Mouse (Mus musculus) lung, adult 2 months (tissue): ENCODE data around the gene Mdm2. TPM values are rescaled to one million over a fixed set of nuclear protein-coding genes. Genes with fewer than 3 reads are reported as not detected.

Experiments
- DNase-seq: peaks from one replicate; pipeline ENCODE4 v3.0.0; 2022
- H3K4me1 ChIP-seq: fragments of 200-500 bp; 2 replicates; pipeline ENCODE4 v1.6.1; 2011; ENCODE audit warnings: low read length; ENCODE audit not compliant: control insufficient read depth, insufficient read depth
- H3K4me3 ChIP-seq: fragments of 200-500 bp; replicated peaks from 2 replicates; pipeline ENCODE3; 2011; ENCODE audit warnings: low read depth, mild to moderate bottlenecking, control low read depth, low read length; ENCODE audit errors: extremely low read depth
- CTCF ChIP-seq: fragments of 200-500 bp; IDR thresholded peaks from 2 replicates; pipeline ENCODE4 v1.5.1; 2011; ENCODE audit warnings: mild to moderate bottlenecking, low read length, control low read depth; ENCODE audit not compliant: insufficient read depth
- POLR2A ChIP-seq: fragments of 200-500 bp; IDR thresholded peaks from 2 replicates; pipeline ENCODE4 v1.6.1; 2011; ENCODE audit warnings: low read depth, mild to moderate bottlenecking, control low read depth, low read length, borderline replicate concordance; ENCODE audit errors: extremely low read depth
- WGBS: fragments of 180-500 bp; shearing (Covaris S2); methylation state at CpG from one replicate; pipeline ENCODE4 v1.1.7; 2018; 5-methylcytosine and 5-hydroxymethylcytosine counted together
- polyA plus RNA-seq: library from polyadenylated mRNA; depleted of rRNA; stranded (reverse); fragments of >200 nt; gene quantifications from 2 replicates; pipeline ENCODE4 v1.2.3, GENCODE M21; 2012

Gene Mdm2
- polyA plus RNA-seq, 1 experiment = 39.7 TPM

DNA sequence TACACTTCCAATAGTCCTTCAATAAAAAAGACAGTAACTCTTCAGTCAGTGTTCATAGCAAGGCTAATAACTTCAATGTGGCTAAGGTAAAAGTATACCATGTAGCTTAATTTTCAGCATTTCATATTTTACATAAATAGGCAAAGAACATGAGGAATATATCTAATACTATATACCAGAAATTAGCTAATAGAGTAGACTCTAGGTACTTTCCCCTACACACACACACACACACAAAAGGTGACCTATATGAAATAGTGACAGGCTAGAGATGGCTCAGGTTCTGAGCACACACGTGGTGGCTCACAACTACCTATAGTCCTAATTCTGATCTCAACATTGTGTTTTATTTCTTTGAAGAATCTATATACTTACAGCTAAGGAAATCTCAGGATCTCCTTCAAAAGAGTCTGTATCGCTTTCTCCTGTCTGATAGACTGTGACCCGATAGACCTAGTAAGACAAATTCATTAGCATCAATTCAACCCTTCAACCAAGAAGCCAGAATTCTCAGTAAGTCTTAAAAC is 19.7 kb downstream of the Mdm2 start:
- Histone ChIP-seq H3K4me3 (no peak overlapping the region), H3K4me1 (no peaks in the 10 kb centered on the region)
- no peak for TF ChIP-seq POLR2A
- no peak for TF ChIP-seq CTCF
- WGBS = 85% methylated on average over 3 of the region's 3 CpGs
- DNase-seq = no peak

DNA sequence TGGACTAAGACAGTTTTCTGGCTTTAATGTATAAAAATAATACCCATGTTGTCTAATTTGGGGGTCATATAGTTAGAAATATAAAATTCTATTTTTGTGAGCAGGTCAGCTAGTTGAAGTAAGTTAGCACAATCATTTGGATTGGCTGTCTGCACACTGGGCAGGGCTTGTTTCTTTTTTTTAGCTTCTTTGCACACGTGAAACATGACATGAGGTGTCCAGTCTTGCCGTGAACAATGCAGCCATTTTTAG is 20.5 kb downstream of the Mdm2 start:
- 81% methylated on average over 2 of the region's 2 CpGs for WGBS
- no peak for DNase-seq

DNA sequence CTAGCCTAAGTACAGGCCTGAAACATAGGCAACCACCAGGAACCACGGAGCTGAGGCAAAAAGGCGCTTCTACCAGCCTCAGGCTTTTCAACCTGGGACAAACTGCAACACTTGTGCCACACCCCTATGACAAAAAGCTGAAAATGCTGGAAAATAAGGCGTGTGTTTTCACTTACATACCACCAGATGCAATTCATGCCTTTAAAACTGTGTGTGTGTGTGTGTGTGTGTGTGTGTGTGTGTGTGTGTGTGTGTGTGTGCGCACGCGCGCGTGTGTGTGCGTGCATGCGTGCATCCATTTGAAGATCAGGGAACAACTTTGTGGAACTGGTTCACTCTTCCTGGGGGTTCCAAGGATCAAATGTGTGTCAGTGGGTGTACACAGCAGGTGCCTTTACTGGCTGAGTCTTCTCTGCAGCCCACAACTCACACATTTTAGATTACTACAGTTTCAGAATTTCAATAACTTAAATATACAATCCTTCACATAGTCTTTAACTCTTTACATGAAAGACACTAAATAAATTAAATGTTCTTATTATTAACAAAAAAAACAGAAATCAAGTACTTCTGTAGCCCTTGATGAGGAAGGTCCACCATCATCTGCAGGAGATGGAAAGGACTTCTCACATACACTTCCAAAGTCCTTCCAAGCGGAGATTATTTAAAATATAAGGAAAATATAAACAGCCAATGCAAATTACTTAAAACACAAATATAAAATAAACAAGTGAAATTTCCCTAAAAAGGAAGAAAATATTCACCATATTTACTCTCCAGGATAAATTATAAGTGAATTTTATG is 21.1 kb downstream of the Mdm2 start:
- Histone ChIP-seq H3K4me1 (no peaks in the 10 kb centered on the region), H3K4me3 (no peak overlapping the region)
- no peak for DNase-seq
- no peak for TF ChIP-seq POLR2A
- TF ChIP-seq CTCF = no peak
- WGBS = 94% methylated on average over 11 of the region's 11 CpGs

More for the DNA sequence above, 20.5 kb downstream of the Mdm2 start:
- TF ChIP-seq CTCF = no peak
- no peak for TF ChIP-seq POLR2A
- H3K4me1 ChIP-seq = no peaks in the 10 kb centered on the region
- H3K4me3 ChIP-seq = no peak overlapping the region

DNA sequence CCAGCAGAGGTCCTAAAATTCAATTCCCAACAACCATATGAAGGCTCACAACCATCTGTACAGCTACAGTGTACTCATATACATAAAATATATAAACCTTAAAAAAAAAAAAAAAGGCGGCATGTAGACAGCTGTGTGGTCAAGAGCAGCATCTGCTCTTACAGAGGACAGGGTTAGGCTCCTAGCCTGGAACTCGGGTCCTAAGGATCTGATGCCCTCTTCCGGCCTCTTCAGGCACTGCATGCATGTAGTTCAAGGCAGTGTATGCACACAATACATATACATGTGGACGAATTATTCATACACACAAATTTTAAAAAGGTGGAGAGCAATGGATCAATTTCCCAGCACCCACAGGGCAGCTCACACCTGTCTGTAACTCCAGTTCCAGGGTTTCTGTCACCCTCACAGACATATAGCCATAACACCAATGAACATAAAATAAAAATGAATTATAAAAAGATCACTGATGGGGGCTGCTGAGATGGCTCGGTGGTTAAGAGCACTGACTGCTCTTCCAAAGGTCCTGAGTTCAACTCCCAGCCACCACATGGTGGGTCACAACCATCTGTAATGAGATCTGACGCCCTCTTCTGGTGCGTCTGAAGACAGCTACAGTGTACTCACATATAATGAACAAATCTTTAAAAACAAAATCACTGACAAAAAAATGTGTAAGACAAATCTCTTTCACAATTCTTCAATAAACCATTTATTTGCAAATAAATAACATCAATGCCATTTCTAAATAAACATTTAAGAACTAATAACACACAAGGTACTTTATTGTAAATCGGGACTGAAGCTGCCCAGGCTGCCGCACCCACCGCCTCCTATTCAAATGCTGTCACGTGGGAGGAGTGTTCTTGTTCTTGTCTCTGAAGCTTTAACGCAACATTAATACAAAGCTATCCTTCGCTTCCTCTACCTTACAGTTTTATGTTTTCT is 22.1 kb downstream of the Mdm2 start:
- no peak for DNase-seq
- 79% methylated on average over 13 of the region's 13 CpGs for WGBS
- Histone ChIP-seq H3K4me1 (no peaks in the 10 kb centered on the region), H3K4me3 (no peak overlapping the region)
- TF ChIP-seq CTCF (peak; percentile 61), POLR2A (no peak)

DNA sequence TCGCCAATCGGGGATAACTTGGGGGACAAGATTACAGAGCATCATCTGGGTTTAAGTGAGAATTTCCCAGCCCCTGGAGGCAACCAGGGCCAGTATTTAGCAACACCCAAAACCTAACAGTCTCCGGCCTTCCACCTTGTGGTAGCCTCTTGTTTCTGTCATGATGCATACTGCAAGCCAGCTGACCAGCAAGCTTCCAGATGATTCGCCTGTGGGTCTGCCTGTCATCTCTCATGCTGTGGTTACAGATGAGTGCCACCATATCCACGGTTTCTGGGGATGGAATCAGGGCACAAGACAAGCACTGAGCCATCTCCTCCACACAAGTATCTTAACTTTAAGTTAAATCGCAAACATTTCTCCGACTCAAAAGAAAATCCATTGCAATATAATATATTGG is 23.0 kb downstream of the Mdm2 start:
- Histone ChIP-seq H3K4me1 (no peaks in the 10 kb centered on the region), H3K4me3 (no peak overlapping the region)
- TF ChIP-seq POLR2A = no peak
- no peak for TF ChIP-seq CTCF
- WGBS = 89% methylated on average over 7 of the region's 7 CpGs
- DNase-seq = no peak

DNA sequence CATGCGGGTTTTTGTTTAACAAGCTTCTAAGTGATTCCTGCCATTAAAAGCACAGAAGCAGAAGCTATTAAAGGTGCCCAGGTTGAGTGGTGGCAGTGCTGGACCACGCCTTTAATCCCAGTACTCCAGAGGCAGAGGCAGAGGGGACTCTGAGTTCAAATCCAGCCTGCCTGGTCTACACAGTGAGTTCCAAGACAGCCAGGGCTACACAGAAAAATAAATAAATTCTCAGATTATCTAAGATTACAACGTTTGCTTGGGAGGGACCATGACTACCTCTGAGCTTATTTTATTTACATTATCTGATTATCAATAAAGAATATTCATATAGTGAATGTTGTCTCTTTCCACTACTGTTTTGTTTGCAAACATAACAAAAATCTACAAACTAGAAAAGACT is 23.5 kb downstream of the Mdm2 start:
- 58% methylated on average over 3 of the region's 3 CpGs for WGBS
- Histone ChIP-seq H3K4me1 (no peaks in the 10 kb centered on the region), H3K4me3 (no peak overlapping the region)
- TF ChIP-seq POLR2A = no peak
- no peak for TF ChIP-seq CTCF
- no peak for DNase-seq

DNA sequence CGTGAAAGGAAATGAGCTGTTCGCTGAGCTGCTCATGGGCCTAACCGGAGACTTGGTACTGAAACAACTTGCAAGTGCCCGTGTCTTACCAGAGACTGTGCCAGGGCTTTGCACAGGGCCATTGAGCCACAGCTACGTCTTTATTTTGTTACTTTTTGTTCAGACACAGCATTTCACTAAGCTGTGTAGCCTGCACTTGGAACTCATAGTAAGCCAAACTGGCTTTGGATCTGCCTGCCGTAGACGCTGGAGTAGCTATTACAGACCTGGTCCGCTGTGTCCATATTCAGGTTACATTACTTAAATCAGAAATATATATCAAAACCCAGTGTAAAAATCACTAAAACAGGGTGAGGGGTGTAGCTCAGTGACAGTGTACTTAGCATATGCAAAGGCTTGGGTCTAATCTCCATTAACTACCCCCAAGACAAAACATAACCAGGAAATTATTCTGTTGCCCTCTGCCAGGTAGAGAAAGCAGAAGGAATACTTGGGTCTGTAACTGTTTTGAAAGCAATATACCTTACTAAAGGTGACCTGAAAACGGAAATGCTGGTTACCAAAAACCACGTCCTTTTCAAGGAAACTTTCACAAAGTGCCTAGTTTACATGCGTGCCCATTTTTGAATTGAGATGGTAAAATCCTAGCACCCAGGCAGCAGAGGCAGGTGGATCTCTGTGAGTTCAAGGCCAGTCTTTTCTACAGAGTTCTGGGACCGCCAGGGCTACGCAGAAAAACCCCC is 24.5 kb downstream of the Mdm2 start:
- H3K4me3 ChIP-seq = no peak overlapping the region
- 92% methylated on average over 13 of the region's 13 CpGs for WGBS
- TF ChIP-seq CTCF (no peak), POLR2A (no peak)
- DNase-seq = no peak
- H3K4me1 ChIP-seq = no peaks in the 10 kb centered on the region

DNA sequence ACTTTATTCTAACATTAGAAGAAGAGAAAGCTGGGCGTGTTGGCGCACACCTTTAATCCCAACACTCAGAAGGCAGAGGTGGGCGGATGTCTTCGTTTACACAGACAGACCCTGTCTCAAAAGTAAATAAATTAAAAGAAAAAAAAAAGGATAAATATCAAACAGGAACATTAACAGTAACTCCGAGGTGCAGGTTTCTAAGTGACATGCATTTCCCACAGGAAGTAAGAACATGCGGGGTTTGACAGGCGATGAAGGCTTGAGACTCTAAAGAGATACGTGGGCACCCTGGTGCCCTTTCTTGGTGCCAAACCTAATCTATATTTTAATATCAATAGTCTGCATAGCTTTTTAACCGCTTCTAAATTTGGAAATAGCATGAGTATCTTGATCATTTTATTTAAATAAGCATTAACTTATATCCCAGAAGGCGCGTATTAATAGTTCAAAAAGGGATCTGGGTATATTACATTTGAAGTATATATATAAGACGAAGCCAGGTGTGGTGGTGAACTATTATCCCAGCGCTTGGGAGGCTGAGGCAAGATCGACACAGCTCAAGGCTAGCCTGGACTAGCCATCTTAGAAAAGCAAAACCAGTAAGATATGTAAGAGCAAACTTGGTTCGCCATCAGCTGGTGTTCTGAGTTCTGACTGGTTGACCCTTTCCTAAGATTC is 25.2 kb downstream of the Mdm2 start:
- DNase-seq = no peak
- TF ChIP-seq CTCF (no peak), POLR2A (no peak)
- Histone ChIP-seq H3K4me1 (no peaks in the 10 kb centered on the region), H3K4me3 (no peak overlapping the region)
- WGBS = 84% methylated on average over 15 of the region's 15 CpGs

DNA sequence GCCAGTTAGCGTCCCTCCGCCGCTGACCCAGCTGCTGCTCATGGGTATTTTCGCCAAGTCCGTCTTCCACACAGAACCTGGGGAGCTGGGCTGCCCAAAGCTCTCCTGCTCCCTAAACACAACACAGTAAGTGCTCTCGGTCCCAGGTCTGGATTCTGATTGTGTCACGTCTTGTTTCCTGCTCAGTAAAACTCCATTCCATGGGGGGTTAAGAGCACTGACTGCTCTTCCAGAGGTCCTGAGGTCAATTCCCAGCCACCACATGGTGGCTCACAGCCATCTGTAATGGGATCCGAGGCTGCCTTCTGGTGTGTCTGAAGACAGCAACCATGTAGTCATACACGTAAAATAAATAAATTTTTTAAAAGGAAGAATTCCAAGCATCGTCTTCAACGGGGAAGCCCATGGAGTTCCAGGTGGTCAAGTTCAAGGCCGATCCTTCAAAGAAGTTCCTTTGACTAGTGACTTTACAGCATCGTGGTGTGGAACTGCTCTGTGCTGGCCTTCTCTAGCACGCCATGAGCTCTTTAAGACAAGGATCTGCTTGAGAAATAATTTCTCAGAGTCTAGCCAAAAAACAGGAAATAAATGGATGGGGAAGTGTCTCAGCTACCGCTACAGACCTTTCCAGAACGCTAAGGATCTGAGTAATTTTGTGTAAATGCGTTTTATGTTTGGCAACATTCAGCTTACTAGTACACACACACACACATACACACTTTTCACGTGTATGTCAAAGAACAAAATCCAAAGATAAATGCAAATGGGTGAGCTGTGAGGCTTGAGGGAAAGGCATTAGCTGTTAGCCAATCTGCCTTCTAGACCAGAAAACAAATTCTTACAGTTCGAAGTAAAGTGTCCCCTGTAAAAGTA is 26.0 kb downstream of the Mdm2 start:
- H3K4me1 ChIP-seq = no peaks in the 10 kb centered on the region
- 77% methylated on average over 19 of the region's 19 CpGs for WGBS
- no peak overlapping the region for H3K4me3 ChIP-seq
- no peak for DNase-seq
- TF ChIP-seq POLR2A = no peak
- TF ChIP-seq CTCF = no peak
